Mouse (Mus musculus) thymus, postnatal 4 days (tissue): Measurements from ENCODE around the gene Mrps6.

ENCODE experiments used
- DNase-seq: peaks from one replicate; pipeline ENCODE4 v3.0.0; 2021

Mrps6 gene

GRCm38 (mm10) chr16:92127226-92127625, 69.2 kb downstream of the Mrps6 start:
- no peak for DNase-seq

GRCm38 (mm10) chr16:92127666-92128065, 69.6 kb downstream of the Mrps6 start:
- no peak for DNase-seq

GRCm38 (mm10) chr16:92129843-92130242, 71.8 kb downstream of the Mrps6 start:
- DNase-seq: no peak

GRCm38 (mm10) chr16:92132511-92132910, 74.4 kb downstream of the Mrps6 start:
- no peak for DNase-seq

GRCm38 (mm10) chr16:92134148-92134764, 76.2 kb downstream of the Mrps6 start:
- DNase-seq: no peak

GRCm38 (mm10) chr16:92136275-92136674, 78.2 kb downstream of the Mrps6 start:
- DNase-seq: no peak

GRCm38 (mm10) chr16:92139386-92140261, 81.6 kb downstream of the Mrps6 start:
- no peak for DNase-seq

- no peak for DNase-seq
Observed at GRCm38 (mm10) chr16:92140328-92140727, 82.3 kb downstream of the Mrps6 start.

GRCm38 (mm10) chr16:92141021-92141420, 83.0 kb downstream of the Mrps6 start:
- no peak for DNase-seq

- no peak for DNase-seq
Observed at GRCm38 (mm10) chr16:92142426-92143012, 84.4 kb downstream of the Mrps6 start.

- DNase-seq: no peak
Observed at GRCm38 (mm10) chr16:92147631-92148366, 89.7 kb downstream of the Mrps6 start.

- DNase-seq: no peak
Observed at GRCm38 (mm10) chr16:92148367-92148728, 90.3 kb downstream of the Mrps6 start.

- no peak for DNase-seq
Observed at GRCm38 (mm10) chr16:92150975-92151374, 92.9 kb downstream of the Mrps6 start.

GRCm38 (mm10) chr16:92158021-92158455, 100.0 kb downstream of the Mrps6 start:
- DNase-seq: no peak

- peak; percentile 50 for DNase-seq
Observed at GRCm38 (mm10) chr16:92158461-92159091, 100.5 kb downstream of the Mrps6 start.

GRCm38 (mm10) chr16:92159114-92159513, 101.0 kb downstream of the Mrps6 start:
- no peak for DNase-seq
